Mouse (Mus musculus): ENCODE results near the gene Bak1. TPM values are rescaled to one million over a fixed set of nuclear protein-coding genes. Genes with fewer than 3 reads are reported as not detected.

Gene Bak1
- total RNA-seq (2023; ENCODE audit: inconsistent age) = 40.3 to 50.8 TPM (median 46.4 TPM) in 4 replicates

GRCm38 (mm10) chr17:27028909-27029308, at the start of gene Bak1:
TSS of gene Bak1 (minus strand) at chr17:27029009.

DNA sequence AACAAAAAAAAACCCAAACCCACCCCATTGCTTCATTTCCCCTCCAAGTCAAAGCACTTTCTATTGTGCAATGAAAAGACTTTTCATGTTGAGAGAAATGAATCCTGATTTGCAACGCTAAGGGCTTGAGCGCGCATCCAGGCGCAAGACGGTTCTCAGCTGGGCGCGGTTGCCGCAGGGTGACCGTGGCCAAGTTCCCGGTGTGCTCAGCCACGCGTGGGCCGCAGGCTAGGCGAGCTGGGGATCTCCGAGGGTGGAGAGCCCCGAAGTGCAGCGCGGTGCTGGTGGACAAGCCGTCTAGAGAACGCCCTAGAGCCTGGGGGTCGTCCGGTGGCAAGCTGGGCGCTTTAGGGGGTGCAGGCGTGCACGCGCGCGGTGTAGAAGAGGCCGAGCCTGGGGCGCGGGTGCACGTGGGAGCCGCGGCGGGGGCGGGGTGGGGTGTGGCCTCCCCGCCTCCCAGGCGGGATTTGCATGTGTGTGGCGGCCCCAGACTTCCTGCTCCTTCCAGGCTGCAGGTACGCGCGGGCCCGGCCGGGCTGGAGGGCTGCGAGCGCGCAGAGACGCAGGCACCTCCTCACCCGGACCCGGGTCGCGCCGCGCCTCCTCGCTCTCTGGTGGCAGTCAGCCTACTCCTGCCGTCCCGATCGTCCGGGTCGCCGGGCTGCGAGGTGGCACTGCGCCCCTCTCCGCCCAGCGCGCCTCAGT, 28.2 kb upstream of the Bak1 start, which contains the start of gene Itpr3:
Itpr3 (plus strand) TSS at position 493 of the 705 bp plus-strand sequence.

GRCm38 (mm10) chr17:26972703-26973574, 55.9 kb downstream of the Bak1 start, which contains the start of gene Zbtb9:
TSS of gene Zbtb9 (plus strand) at chr17:26973167.

Other genes with a start within 250 kb of the Bak1 start
- 41.7 to 57.4 TPM (median 48.1 TPM) in 4 replicates for gene Bnip1, start 247.9 kb downstream of the Bak1 start, total RNA-seq (2023; ENCODE audit: inconsistent age)
- gene Nkx2-5, start 184.0 kb downstream of the Bak1 start, total RNA-seq (2023; ENCODE audit: inconsistent age) = not detected in 4 replicates
- gene Kifc5b, start 111.9 kb downstream of the Bak1 start, total RNA-seq (2023; ENCODE audit: inconsistent age) = 6.7 to 9.9 TPM (median 7.9 TPM) in 4 replicates
- 106 to 114 TPM (median 113 TPM) in 4 replicates for gene Phf1, start 96.0 kb downstream of the Bak1 start, total RNA-seq (2023; ENCODE audit: inconsistent age)
- gene Cuta, start 89.4 kb downstream of the Bak1 start, total RNA-seq (2023; ENCODE audit: inconsistent age) = 67.3 to 81.8 TPM (median 75.7 TPM) in 4 replicates
- gene Syngap1, start 87.8 kb downstream of the Bak1 start, total RNA-seq (2023; ENCODE audit: inconsistent age) = 1.8 to 3.7 TPM (median 3.0 TPM) in 4 replicates
- 15.3 to 20.4 TPM (median 18.7 TPM) in 4 replicates for gene Zbtb9, start 55.8 kb downstream of the Bak1 start, total RNA-seq (2023; ENCODE audit: inconsistent age)
- 181 to 196 TPM (median 194 TPM) in 4 replicates for gene Itpr3, start 28.3 kb upstream of the Bak1 start, total RNA-seq (2023; ENCODE audit: inconsistent age)
- gene Uqcc2, start 104.9 kb upstream of the Bak1 start, total RNA-seq (2023; ENCODE audit: inconsistent age) = 44.9 to 60.2 TPM (median 52.4 TPM) in 4 replicates
- not detected in 4 replicates for gene Ip6k3, start 138.8 kb upstream of the Bak1 start, total RNA-seq (2023; ENCODE audit: inconsistent age)
- gene Lemd2, start 175.5 kb upstream of the Bak1 start, total RNA-seq (2023; ENCODE audit: inconsistent age) = 77.1 to 81.8 TPM (median 80.2 TPM) in 4 replicates

All from B cell, adult (primary cell).